ENCODE assay signal across 29 mouse cellular contexts in genomic region chr14:30330416-30331181, GRCm38 (mm10).
DNase-seq lines count a peak whose midpoint lies in the region; ATAC-seq and TF ChIP-seq lines count a peak whose summit lies in the region.
"Had no signal": no experiment of that assay in that cellular context is flagged by ENCODE, and none has a peak within 500 bp of the region (broad histone marks: within the 10 kb centered on the region; RNA-seq: fewer than 3 reads in every experiment).

No protein-coding gene starts in this region.

- no peak for ATAC-seq in kidney, postnatal 0 days (replicated peaks; ENCODE audit: low FRiP score, low read depth)
- 0 out of 2 replicates have a peak, but pooled peaks have one; percentile 25 for ATAC-seq in intestine, embryonic 15.5 days
- no peak for ATAC-seq in stomach, embryonic 14.5 days (ENCODE audit: insufficient number of reproducible peaks, insufficient read depth, low FRiP score, low read depth)
- ATAC-seq in liver, embryonic 11.5 days (replicated peaks; ENCODE audit: low FRiP score): no peak
- ATAC-seq: forebrain, embryonic 13.5 days; hindbrain, postnatal 0 days; midbrain, embryonic 15.5 days; Patski had no signal

- peak; percentile 38 for DNase-seq in kidney, postnatal 0 days (ENCODE audit: low spot score)
- no peak for DNase-seq in kidney, postnatal 36 days
- peak; percentile 21 for DNase-seq in lung, postnatal 14 days
- DNase-seq in adrenal gland, postnatal 10 days: no peak
- DNase-seq in layer of hippocampus, adult 11-12 months (ENCODE audit: low spot score): no peak
- no peak for DNase-seq in liver, embryonic 11.5 days (ENCODE audit: low spot score)
- DNase-seq: adrenal gland, adult 2 months; cerebellum, adult 18-20 months; cerebellum, postnatal 14 days; gastrocnemius, postnatal 10 days; heart, postnatal 10 days; kidney, adult 8-10 months; kidney, postnatal 25 days; liver had no signal

- TF ChIP-seq CTCF in kidney, postnatal 0 days (IDR thresholded peaks at IDR 0.05; ENCODE audit: low read depth): no peak

- H3K9ac ChIP-seq in kidney, postnatal 0 days (ENCODE audit: low read depth, low read length): no peak overlapping the region
- H3K9ac ChIP-seq in intestine, embryonic 15.5 days: no peak overlapping the region
- H3K9ac ChIP-seq in stomach, embryonic 14.5 days (replicated peaks; ENCODE audit: low read depth, low read length): no peak overlapping the region
- H3K9ac ChIP-seq in liver, embryonic 11.5 days (ENCODE audit: low read depth, low read length): no peak overlapping the region
- H3K9ac ChIP-seq: embryonic facial prominence, embryonic 12.5 days; forebrain, embryonic 13.5 days; heart, embryonic 12.5 days; midbrain, embryonic 15.5 days; neural tube, embryonic 13.5 days had no signal

- H3K4me3 ChIP-seq in kidney, postnatal 0 days (replicated peaks; ENCODE audit: low read depth, low read length): no peak overlapping the region
- H3K4me3 ChIP-seq in intestine, embryonic 15.5 days (replicated peaks): no peak overlapping the region
- no peak overlapping the region for H3K4me3 ChIP-seq in stomach, embryonic 14.5 days (ENCODE audit: low read depth, low read length)
- H3K4me3 ChIP-seq in liver, embryonic 11.5 days (ENCODE audit: low read depth, low read length): no peak overlapping the region
- H3K4me3 ChIP-seq: embryonic facial prominence, embryonic 12.5 days; erythroblast, embryonic 14.5 days; forebrain, embryonic 13.5 days; heart, embryonic 12.5 days; hindbrain, embryonic 10.5 days; limb, embryonic 10.5 days; megakaryocyte, embryonic 14.5 days; midbrain, embryonic 15.5 days; neural tube, embryonic 13.5 days had no signal

- 71% methylated on average over 17 of the region's 17 CpGs for WGBS in kidney, postnatal 0 days
- 50% methylated on average over 17 of the region's 17 CpGs for WGBS in intestine, embryonic 15.5 days
- 49% methylated on average over 17 of the region's 17 CpGs for WGBS in stomach, embryonic 14.5 days
- 79% methylated on average over 17 of the region's 17 CpGs for WGBS in liver, embryonic 11.5 days

- no peaks in the 10 kb centered on the region for H3K36me3 ChIP-seq in kidney, postnatal 0 days (ENCODE audit: insufficient read depth, low read length)
- no peaks in the 10 kb centered on the region for H3K36me3 ChIP-seq in intestine, embryonic 15.5 days
- H3K36me3 ChIP-seq in stomach, embryonic 14.5 days (ENCODE audit: control insufficient read depth, insufficient read depth, low read length): no peaks in the 10 kb centered on the region
- no peaks in the 10 kb centered on the region for H3K36me3 ChIP-seq in liver, embryonic 11.5 days (ENCODE audit: control insufficient read depth, insufficient read depth, low read length)
- H3K36me3 ChIP-seq: embryonic facial prominence, embryonic 12.5 days; G1E; heart, embryonic 12.5 days; hindbrain, embryonic 10.5 days; limb, embryonic 10.5 days; midbrain, embryonic 15.5 days; neural tube, embryonic 13.5 days had no signal

- H3K4me2 ChIP-seq in kidney, postnatal 0 days (ENCODE audit: low read length): no peak overlapping the region
- no peak overlapping the region for H3K4me2 ChIP-seq in intestine, embryonic 15.5 days (replicated peaks)
- no peak overlapping the region for H3K4me2 ChIP-seq in stomach, embryonic 14.5 days (replicated peaks; ENCODE audit: low read depth, low read length)
- H3K4me2 ChIP-seq in liver, embryonic 11.5 days: no peak overlapping the region
- H3K4me2 ChIP-seq: embryonic facial prominence, embryonic 12.5 days; forebrain, embryonic 13.5 days; heart, embryonic 12.5 days; midbrain, embryonic 15.5 days; neural tube, embryonic 13.5 days had no signal

- H3K4me1 ChIP-seq in kidney, postnatal 0 days (replicated peaks; ENCODE audit: insufficient read depth, low read length): 0 out of 2 replicates have a peak, but pooled peaks cover 3% of the 10 kb centered on the region
- peaks cover 20% of the 10 kb centered on the region for H3K4me1 ChIP-seq in intestine, embryonic 15.5 days (replicated peaks)
- peaks cover 27% of the 10 kb centered on the region; the same call in 1 of the 2 replicates for H3K4me1 ChIP-seq in stomach, embryonic 14.5 days (ENCODE audit: control insufficient read depth, insufficient read depth, low read length)
- H3K4me1 ChIP-seq in liver, embryonic 11.5 days (replicated peaks; ENCODE audit: control insufficient read depth, insufficient read depth, low read length): no peaks in the 10 kb centered on the region
- H3K4me1 ChIP-seq: forebrain, embryonic 13.5 days; megakaryocyte, embryonic 14.5 days; midbrain, embryonic 15.5 days had no signal

- H3K27me3 ChIP-seq in kidney, postnatal 0 days (ENCODE audit: insufficient read depth, low read length): no peaks in the 10 kb centered on the region
- H3K27me3 ChIP-seq in intestine, embryonic 15.5 days (replicated peaks): no peaks in the 10 kb centered on the region
- H3K27me3 ChIP-seq in stomach, embryonic 14.5 days (ENCODE audit: control insufficient read depth, insufficient read depth, low read length): no peaks in the 10 kb centered on the region
- no peaks in the 10 kb centered on the region for H3K27me3 ChIP-seq in liver, embryonic 11.5 days (replicated peaks; ENCODE audit: control insufficient read depth, insufficient read depth, low read length)
- H3K27me3 ChIP-seq: CH12.LX; embryonic facial prominence, embryonic 12.5 days; forebrain, embryonic 13.5 days; heart, embryonic 12.5 days; midbrain, embryonic 15.5 days; neural tube, embryonic 13.5 days had no signal

- H3K9me3 ChIP-seq in kidney, postnatal 0 days (replicated peaks; ENCODE audit: low read length): no peaks in the 10 kb centered on the region
- no peaks in the 10 kb centered on the region for H3K9me3 ChIP-seq in intestine, embryonic 15.5 days
- H3K9me3 ChIP-seq in stomach, embryonic 14.5 days (ENCODE audit: control insufficient read depth, low read depth, low read length): no peaks in the 10 kb centered on the region
- H3K9me3 ChIP-seq in liver, embryonic 11.5 days (ENCODE audit: control insufficient read depth, low read length): no peaks in the 10 kb centered on the region
- H3K9me3 ChIP-seq: embryonic facial prominence, embryonic 12.5 days; forebrain, embryonic 13.5 days; G1E; heart, embryonic 12.5 days; hindbrain, embryonic 10.5 days; limb, embryonic 10.5 days; megakaryocyte, embryonic 14.5 days; midbrain, embryonic 15.5 days; neural tube, embryonic 13.5 days had no signal

- 0 out of 2 replicates have a peak overlapping the region, but pooled peaks have one; percentile 5 for H3K27ac ChIP-seq in kidney, postnatal 0 days
- peak overlapping the region; percentile 45 for H3K27ac ChIP-seq in intestine, embryonic 15.5 days
- H3K27ac ChIP-seq in stomach, embryonic 14.5 days (ENCODE audit: low read length): peak overlapping the region; percentile 59
- no peak overlapping the region for H3K27ac ChIP-seq in liver, embryonic 11.5 days (ENCODE audit: low read depth, low read length)
- H3K27ac ChIP-seq: embryonic facial prominence, embryonic 12.5 days; forebrain, embryonic 13.5 days; hindbrain, embryonic 10.5 days; hindbrain, postnatal 0 days; limb, embryonic 10.5 days; midbrain, embryonic 15.5 days; neural tube, embryonic 13.5 days had no signal

Comparison
In these comparisons a context has a peak if more than half of its experiments do, and no peak if none do; other contexts are left out.
1. DNase-seq: peak in kidney, postnatal 0 days (single experiment) and lung, postnatal 14 days (single experiment); none in kidney, postnatal 36 days (0 of 2), adrenal gland, postnatal 10 days (single experiment), layer of hippocampus, adult 11-12 months (single experiment) and liver, embryonic 11.5 days (single experiment).